Mouse (Mus musculus) liver, postnatal 0 days (tissue): ENCODE results near the gene Inppl1.

Source experiments
- CTCF ChIP-seq: sonication (generic); IDR thresholded peaks from 2 replicates; pipeline ENCODE4 v1.5.1; 2016; ENCODE audit warnings: antibody characterized with exemption, low read depth
- EP300 ChIP-seq: IDR thresholded peaks from 2 replicates; pipeline ENCODE4 v1.6.1; 2016; ENCODE audit warnings: antibody characterized with exemption, low read depth, mild to moderate bottlenecking

DNA sequence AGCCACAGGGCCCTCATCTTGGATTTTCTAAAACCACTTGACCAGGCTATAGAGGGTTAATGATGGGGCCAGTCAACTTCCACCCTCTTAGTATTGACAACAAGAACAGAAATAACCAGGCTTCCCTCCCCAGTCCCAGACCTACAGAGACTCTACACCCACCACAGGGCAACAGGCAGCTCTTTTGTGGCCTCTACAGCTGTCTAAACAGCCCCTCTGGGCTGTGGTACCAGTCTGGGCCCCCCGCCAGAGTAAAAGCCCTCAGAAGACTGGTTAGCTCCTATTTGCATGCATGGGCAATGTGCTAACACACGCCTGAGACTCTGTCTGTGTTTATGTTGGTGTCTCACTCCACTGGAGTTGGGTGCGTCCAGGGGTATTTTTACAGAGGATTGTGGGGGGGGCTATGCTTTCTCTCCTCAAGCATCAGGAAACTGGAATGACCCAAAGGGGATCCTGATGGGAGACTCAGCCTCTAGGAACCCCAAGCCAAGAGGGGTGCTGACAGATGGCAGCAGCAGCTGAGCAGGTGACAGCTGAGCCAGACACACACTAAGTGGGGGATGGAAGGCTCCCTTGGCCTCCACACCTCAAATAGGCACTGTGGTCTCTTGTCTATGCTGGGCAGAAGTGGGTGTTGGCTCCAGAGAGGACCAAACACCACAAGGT, 4.0 kb downstream of the Inppl1 start:
- TF ChIP-seq CTCF (no peak), EP300 (no peak)
